Mouse (Mus musculus) heart, embryonic 14.5 days (tissue): ENCODE measurements around the gene Gan. TPM values are rescaled to one million over a fixed set of nuclear protein-coding genes. Genes with fewer than 3 reads are reported as not detected.

Experiments used
- polyA plus RNA-seq: library from polyadenylated mRNA; unstranded; fragments of >200 nt; fragmentation: Nextera tagmentation; extraction: Ambion mirVana; gene quantifications from 2 replicates; pipeline ENCODE4 v1.2.1, GENCODE M21; 2014

Gene Gan
- polyA plus RNA-seq, 1 experiment from 2014 or later = 1.3 TPM

Other genes starting within 250 kb of the Gan start
- 126 and 131 TPM in 2 replicates for gene Cmc2, start 236.7 kb upstream of the Gan start, polyA plus RNA-seq
- 24.2 and 24.6 TPM in 2 replicates for gene Cenpn, start 236.4 kb upstream of the Gan start, polyA plus RNA-seq
- 11.6 and 12.3 TPM in 2 replicates for gene Atmin, start 214.7 kb upstream of the Gan start, polyA plus RNA-seq
- 0.66 and 0.75 TPM in 2 replicates for gene 1700030J22Rik, start 179.2 kb upstream of the Gan start, polyA plus RNA-seq
- 84.8 and 88.3 TPM in 2 replicates for gene Gcsh, start 164.6 kb upstream of the Gan start, polyA plus RNA-seq
- 0.14 TPM in 1 of 2 replicates, not detected in the other for gene Pkd1l2, start 75.7 kb upstream of the Gan start, polyA plus RNA-seq
- not detected in 2 replicates for gene Bco1, start 62.3 kb upstream of the Gan start, polyA plus RNA-seq
- 13.0 and 13.3 TPM in 2 replicates for gene Cmip, start 98.9 kb downstream of the Gan start, polyA plus RNA-seq